Mouse (Mus musculus) heart, embryonic 12.5 days (tissue): ENCODE results near the gene Esp22. TPM values are rescaled to one million over a fixed set of nuclear protein-coding genes. Genes with fewer than 3 reads are reported as not detected.
"Not testable (repeated sequence)": the region's sequence is repeated elsewhere in the genome, so short reads cannot be mapped to it uniquely, and the experiment has no call there.

Experiments
- ATAC-seq: fragments of 200-750 bp; cut with Nextera tagmentation; 2 replicates; pipeline ENCODE4 v1.8.0; 2017; ENCODE audit warnings: moderate TSS enrichment, moderate library complexity; ENCODE audit not compliant: insufficient number of reproducible peaks, low FRiP score
- H3K27ac ChIP-seq: fragments of 300-500 bp; sonication (generic); 2 replicates; pipeline ENCODE4 v1.5.1; 2016; ENCODE audit warnings: mild to moderate bottlenecking, moderate library complexity; ENCODE audit not compliant: poor library complexity, severe bottlenecking
- H3K27me3 ChIP-seq: fragments of 300-500 bp; sonication (generic); replicated peaks from 2 replicates; pipeline ENCODE4 v1.6.1; 2016; ENCODE audit warnings: mild to moderate bottlenecking, moderate library complexity
- H3K36me3 ChIP-seq: fragments of 300-500 bp; sonication (generic); 2 replicates; pipeline ENCODE4 v1.6.1; 2016; ENCODE audit warnings: mild to moderate bottlenecking, moderate library complexity
- H3K4me1 ChIP-seq: fragments of 300-500 bp; sonication (generic); replicated peaks from 2 replicates; pipeline ENCODE4 v1.6.1; 2016; ENCODE audit warnings: mild to moderate bottlenecking
- H3K4me2 ChIP-seq: fragments of 300-500 bp; sonication (generic); 2 replicates; pipeline ENCODE4 v1.6.1; 2016; ENCODE audit warnings: mild to moderate bottlenecking, moderate library complexity
- H3K4me3 ChIP-seq: fragments of 300-500 bp; sonication (generic); 2 replicates; pipeline ENCODE4 v1.5.1; 2016; ENCODE audit warnings: mild to moderate bottlenecking
- H3K9ac ChIP-seq: fragments of 300-500 bp; sonication (generic); 2 replicates; pipeline ENCODE4 v1.6.1; 2016; ENCODE audit warnings: mild to moderate bottlenecking, moderate library complexity
- H3K9me3 ChIP-seq: fragments of 300-500 bp; sonication (generic); replicated peaks from 2 replicates; pipeline ENCODE4 v1.6.1; 2016; ENCODE audit warnings: mild to moderate bottlenecking, moderate library complexity
- WGBS: fragments of 180-500 bp; shearing (Covaris S2); methylation state at CpG from one replicate; pipeline ENCODE4 v1.1.7; 2016; 5-methylcytosine and 5-hydroxymethylcytosine counted together
- polyA plus RNA-seq: library from polyadenylated mRNA; unstranded; fragments of >200 nt; fragmentation: Nextera tagmentation; extraction: Ambion mirVana; gene quantifications from 2 replicates; pipeline ENCODE4 v1.2.1, GENCODE M21; 2016

Gene Esp22
- polyA plus RNA-seq, result not detected in 2 replicates

DNA sequence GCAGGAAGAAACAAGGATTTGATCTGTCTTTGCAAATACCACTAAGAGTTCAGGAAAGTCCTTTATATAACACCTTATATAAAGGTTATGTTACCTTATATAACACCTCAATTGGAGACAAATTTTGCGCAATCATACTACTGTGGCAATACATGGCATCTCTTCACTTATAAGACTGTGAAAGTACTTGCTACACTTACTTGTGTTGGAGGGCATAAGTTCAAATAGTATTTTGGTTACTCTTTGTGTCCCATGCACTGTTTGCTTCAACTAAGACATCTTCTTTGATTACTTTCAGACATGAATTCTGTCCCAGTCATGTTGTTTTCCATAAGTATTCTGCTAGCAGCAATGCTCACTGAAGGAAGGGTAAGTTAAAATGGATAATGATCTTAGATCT lies at the start of gene Esp22:
Esp22 (plus strand) TSS at position 301 of the 400 bp plus-strand sequence.
- Histone ChIP-seq H3K36me3 (no peaks in the 10 kb centered on the region), H3K27me3 (no peaks in the 10 kb centered on the region), H3K9me3 (peaks cover 8% of the 10 kb centered on the region), H3K9ac (no peak within 1 kb of the TSS), H3K4me2 (no peak within 1 kb of the TSS), H3K27ac (no peak within 1 kb of the TSS), H3K4me3 (no peak within 1 kb of the TSS), H3K4me1 (no peaks in the 10 kb centered on the region)
- 78% methylated on average over 1 of the region's 1 CpGs for WGBS
- ATAC-seq, result no peak

DNA sequence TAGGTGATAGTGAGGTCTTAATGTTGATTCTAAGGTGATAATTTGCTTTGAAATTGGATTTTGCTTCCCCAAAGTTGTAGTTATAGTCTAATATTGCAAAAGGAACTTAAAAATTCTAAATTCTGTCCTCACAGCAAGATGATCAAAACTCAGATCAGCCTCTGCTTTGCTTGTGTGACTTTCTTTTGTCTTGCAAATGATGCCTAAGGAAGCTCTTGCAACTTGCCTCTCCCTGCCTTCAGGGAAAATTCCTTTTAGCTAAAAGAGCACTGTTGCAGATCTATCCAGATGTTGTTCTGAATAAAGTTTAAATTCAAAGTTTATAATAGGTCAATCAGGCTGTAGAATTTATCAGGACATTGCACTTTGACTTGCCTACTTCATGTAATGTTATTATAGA lies 31.5 kb upstream of the Esp22 start:
- H3K36me3 ChIP-seq, result no peaks in the 10 kb centered on the region
- H3K9me3 ChIP-seq, result peaks cover 15% of the 10 kb centered on the region
- no peak for ATAC-seq
- no peak overlapping the region for H3K4me3 ChIP-seq
- no peak overlapping the region for H3K9ac ChIP-seq
- no peak overlapping the region for H3K27ac ChIP-seq
- no peaks in the 10 kb centered on the region for H3K27me3 ChIP-seq
- no peak overlapping the region for H3K4me2 ChIP-seq
- no peaks in the 10 kb centered on the region for H3K4me1 ChIP-seq

DNA sequence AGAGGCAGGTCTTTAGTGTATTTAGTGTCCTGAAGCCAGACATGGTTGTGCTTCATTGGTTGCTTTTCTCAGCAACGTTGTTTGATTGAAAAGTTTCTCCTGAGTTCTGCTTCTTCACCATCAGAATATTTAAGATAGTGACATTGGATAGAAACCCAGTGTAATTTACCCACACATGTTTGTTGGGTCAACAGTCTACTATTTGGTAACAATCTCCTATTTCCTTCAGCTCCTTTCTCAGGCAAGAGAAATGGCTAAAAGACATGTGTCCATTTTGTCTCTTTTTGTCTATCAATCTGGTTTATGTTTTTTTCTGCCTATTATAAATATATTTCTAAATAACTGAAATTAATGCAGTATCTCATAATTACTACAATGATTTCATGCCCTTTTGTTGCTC lies 18.2 kb upstream of the Esp22 start, which contains the start of gene Esp23:
Esp23 (minus strand) TSS at position 101 of the 400 bp plus-strand sequence.
- no peak for ATAC-seq
- H3K4me1 ChIP-seq, result no peaks in the 10 kb centered on the region
- no peak within 1 kb of the TSS for H3K9ac ChIP-seq
- no peak within 1 kb of the TSS for H3K4me3 ChIP-seq
- H3K27ac ChIP-seq, result no peak within 1 kb of the TSS
- WGBS, result 51% methylated on average over 1 of the region's 1 CpGs
- no peaks in the 10 kb centered on the region for H3K27me3 ChIP-seq
- no peaks in the 10 kb centered on the region for H3K36me3 ChIP-seq
- no peak within 1 kb of the TSS for H3K4me2 ChIP-seq
- peaks cover 10% of the 10 kb centered on the region for H3K9me3 ChIP-seq

DNA sequence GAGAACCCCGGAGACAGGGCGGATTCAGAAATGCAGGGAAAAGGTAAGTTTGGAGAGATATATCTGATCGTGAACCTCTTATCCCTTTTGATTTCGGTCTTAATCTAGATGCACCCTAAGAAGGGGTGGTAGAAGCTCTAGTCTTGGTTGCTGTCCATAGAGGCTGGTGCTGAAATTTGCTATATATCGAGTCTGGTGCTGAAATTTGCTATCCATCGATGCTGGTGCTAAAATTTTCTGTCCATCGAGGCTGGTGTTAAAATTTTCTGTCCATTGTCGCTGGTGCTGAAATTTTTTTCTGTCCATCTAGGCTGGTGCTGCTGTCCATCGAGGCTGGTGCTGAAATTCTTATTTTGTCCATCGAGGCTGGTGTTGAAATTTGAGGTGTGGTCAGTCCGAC lies 12.0 kb downstream of the Esp22 start:
- not testable (repeated sequence) for H3K4me3 ChIP-seq, ATAC-seq, H3K4me1 ChIP-seq, H3K9ac ChIP-seq, H3K4me2 ChIP-seq, H3K27ac ChIP-seq, H3K36me3 ChIP-seq, H3K27me3 ChIP-seq
- H3K9me3 ChIP-seq, result peaks cover 22% of the 10 kb centered on the region
- 65% methylated on average over 11 of the region's 11 CpGs for WGBS

DNA sequence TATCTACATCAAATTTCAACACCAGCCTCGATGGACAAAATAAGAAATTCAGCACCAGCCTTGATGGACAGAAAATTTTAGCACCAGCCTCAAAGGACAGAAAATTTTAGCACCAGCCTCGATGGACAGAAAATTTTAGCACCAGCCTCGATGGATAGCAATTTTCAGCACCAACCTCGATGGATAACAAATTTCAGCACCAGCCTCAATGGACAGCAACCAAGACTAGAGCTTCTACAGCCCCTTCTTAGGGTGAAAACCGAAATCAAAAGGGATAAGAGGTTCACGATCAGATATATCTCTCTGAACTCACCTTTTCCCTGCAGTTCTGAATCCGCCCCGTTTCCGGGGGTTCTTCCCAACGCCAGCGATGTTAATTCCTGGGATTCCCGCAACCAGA lies 34.0 kb downstream of the Esp22 start:
- not testable (repeated sequence) for ATAC-seq, H3K36me3 ChIP-seq, H3K4me3 ChIP-seq, H3K4me2 ChIP-seq, H3K27me3 ChIP-seq, H3K27ac ChIP-seq, H3K9ac ChIP-seq, H3K4me1 ChIP-seq
- H3K9me3 ChIP-seq, result peaks cover 24% of the 10 kb centered on the region
- 69% methylated on average over 12 of the region's 12 CpGs for WGBS

Other genes starting within 250 kb of the Esp22 start
- gene Esp24, start 58.6 kb upstream of the Esp22 start, polyA plus RNA-seq, result not detected in 2 replicates
- gene Gm21903, start 52.0 kb upstream of the Esp22 start, polyA plus RNA-seq, result not detected in 2 replicates
- gene Esp23, start 18.3 kb upstream of the Esp22 start, polyA plus RNA-seq, result not detected in 2 replicates